Mouse (Mus musculus): ENCODE data around the gene Ldb2.

DNA sequence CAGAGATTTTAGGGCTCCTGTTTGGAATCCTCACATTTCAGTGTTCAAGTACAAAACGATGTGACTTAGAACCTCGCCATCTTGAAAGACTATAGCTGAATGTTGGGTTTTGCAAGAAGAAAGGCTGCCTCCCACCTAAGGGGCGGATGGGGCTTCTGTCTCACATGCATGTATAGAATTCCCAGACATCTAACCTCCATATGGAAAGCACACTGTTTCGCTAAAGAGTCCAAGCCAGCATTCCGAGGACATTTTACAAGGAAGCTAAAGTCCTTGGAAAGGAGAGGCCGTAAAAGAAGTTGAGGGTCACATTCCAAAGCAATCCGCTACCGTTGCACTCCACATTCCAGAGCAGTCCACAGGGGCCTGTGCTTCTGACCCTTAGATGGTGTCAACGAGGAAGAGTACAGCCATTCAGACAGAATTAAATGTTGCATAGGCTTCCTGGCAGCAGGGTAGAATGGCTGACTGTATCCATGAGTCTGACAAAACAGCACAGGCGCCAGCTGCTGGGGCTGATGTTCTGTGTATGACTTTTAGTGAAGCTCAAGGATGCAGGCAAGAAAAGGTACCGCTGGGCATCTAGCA is 245.6 kb downstream of the Ldb2 start:
- TF ChIP-seq CTCF (IDR thresholded peaks at IDR 0.05; ENCODE audit: low read depth, low read length) (no peak), POLR2A (IDR thresholded peaks at IDR 0.05; ENCODE audit: insufficient read depth, low read length) (no peak), EP300 (IDR thresholded peaks at IDR 0.05; ENCODE audit: insufficient read depth, low read depth, low read length) (no peak)

All from ES-Bruce4 (cell line).